8 mouse cellular contexts compared by ENCODE assay signal in genomic region chr11:98342000-98342945, GRCm38 (mm10). TPM values are rescaled to one million over a fixed set of nuclear protein-coding genes. Genes with fewer than 3 reads are reported as not detected.
DNase-seq lines count a peak whose midpoint lies in the region; ATAC-seq lines count a peak whose summit lies in the region.

No protein-coding gene starts in this region.

- peak overlapping the region; percentile 39 for H3K4me3 ChIP-seq in hindbrain, embryonic 16.5 days (ENCODE audit: low read length)

- peaks cover 32% of the 10 kb centered on the region for H3K27me3 ChIP-seq in hindbrain, embryonic 16.5 days (replicated peaks; ENCODE audit: control insufficient read depth, insufficient read depth, low read length)

- under 1% methylated on average over 28 of the region's 29 CpGs for WGBS in hindbrain, embryonic 16.5 days

- no peaks in the 10 kb centered on the region for H3K9me3 ChIP-seq in hindbrain, embryonic 16.5 days (ENCODE audit: control insufficient read depth, low read length)

- DNase-seq in R1 (ENCODE audit: low read depth, low spot score), result peak; percentile 86
- peak; percentile 96 to 100 for DNase-seq in cerebellum, postnatal 36 days
- peak; percentile 95 for DNase-seq in gastrocnemius, adult 18-20 months (ENCODE audit: low spot score)
- DNase-seq in left cerebral cortex, adult 18-20 months (ENCODE audit: low spot score in 2 of 2), result peak; percentile 97 to 99
- peak; percentile 87 to 95 for DNase-seq in lung, postnatal 4 days
- DNase-seq in retina, postnatal 7 days (ENCODE audit: low read depth, low spot score), result peak; percentile 87
- DNase-seq in urinary bladder, adult 2 months (ENCODE audit: low spot score), result peak; percentile 93

- H3K9ac ChIP-seq in hindbrain, embryonic 16.5 days (ENCODE audit: low read depth, low read length), result peak overlapping the region; percentile 54

- H3K36me3 ChIP-seq in hindbrain, embryonic 16.5 days (ENCODE audit: control insufficient read depth, insufficient read depth, low read length), result no peaks in the 10 kb centered on the region

- ATAC-seq in hindbrain, embryonic 16.5 days, result peak; percentile 30

- H3K27ac ChIP-seq in hindbrain, embryonic 16.5 days (ENCODE audit: low read depth, low read length), result peak overlapping the region; percentile 39; the same call in 1 of the 2 replicates

- peak overlapping the region; percentile 64 for H3K4me2 ChIP-seq in hindbrain, embryonic 16.5 days (ENCODE audit: low read length)

- peaks cover 24% of the 10 kb centered on the region for H3K4me1 ChIP-seq in hindbrain, embryonic 16.5 days (ENCODE audit: control insufficient read depth, insufficient read depth, low read depth, low read length)

RNA-seq across cellular contexts. Expression of gene Ppp1r1b, which starts 5.9 kb away (rescaled TPM):
- total RNA-seq in gastrocnemius, adult 18-20 months (2021), result under 1 TPM; 0.18 to 0.31 TPM
- 7.7 and 9.3 TPM in 2 replicates for polyA plus RNA-seq in hindbrain, embryonic 16.5 days (2015; fragmentation: Nextera tagmentation; extraction: Ambion mirVana)
- total RNA-seq in left cerebral cortex, adult 18-20 months (2021), result 100 to 1,000 TPM; 225 to 310 TPM
- polyA plus RNA-seq in urinary bladder, adult 2 months (2012; rRNA removed), result 0.07 and 0.15 TPM in 2 replicates

RNA-seq across cellular contexts. Expression of gene Neurod2, which starts 12.8 kb away (rescaled TPM):
- not detected for total RNA-seq in gastrocnemius, adult 18-20 months (2021)
- polyA plus RNA-seq in hindbrain, embryonic 16.5 days (2015; fragmentation: Nextera tagmentation; extraction: Ambion mirVana), result 22.9 and 23.4 TPM in 2 replicates
- 10 to 100 TPM; 70.9 to 73.2 TPM for total RNA-seq in left cerebral cortex, adult 18-20 months (2021)
- polyA plus RNA-seq in urinary bladder, adult 2 months (2012; rRNA removed), result not detected in 2 replicates

RNA-seq across cellular contexts. Expression of gene Stard3, which starts 15.9 kb away (rescaled TPM):
- 10 to 100 TPM; 11.1 to 13.6 TPM for total RNA-seq in gastrocnemius, adult 18-20 months (2021)
- polyA plus RNA-seq in hindbrain, embryonic 16.5 days (2015; fragmentation: Nextera tagmentation; extraction: Ambion mirVana), result 39.0 and 39.9 TPM in 2 replicates
- total RNA-seq in left cerebral cortex, adult 18-20 months (2021), result 10 to 100 TPM; 39.8 to 40.9 TPM
- polyA plus RNA-seq in urinary bladder, adult 2 months (2012; rRNA removed), result 34.8 and 45.8 TPM in 2 replicates

RNA-seq across cellular contexts. Expression of gene Tcap, which starts 41.3 kb away (rescaled TPM):
- total RNA-seq in gastrocnemius, adult 18-20 months (2021), result 1,000 to 10,000 TPM; 3,864 to 4,194 TPM
- 0.16 and 1.7 TPM in 2 replicates for polyA plus RNA-seq in hindbrain, embryonic 16.5 days (2015; fragmentation: Nextera tagmentation; extraction: Ambion mirVana)
- 1 to 10 TPM; 6.9 to 8.1 TPM for total RNA-seq in left cerebral cortex, adult 18-20 months (2021)
- 7.0 and 9.0 TPM in 2 replicates for polyA plus RNA-seq in urinary bladder, adult 2 months (2012; rRNA removed)

RNA-seq across cellular contexts. Expression of gene Pnmt, which starts 44.0 kb away (rescaled TPM):
- total RNA-seq in gastrocnemius, adult 18-20 months (2021), result 1 to 10 TPM; 1.2 to 8.2 TPM
- 4.5 and 4.9 TPM in 2 replicates for polyA plus RNA-seq in hindbrain, embryonic 16.5 days (2015; fragmentation: Nextera tagmentation; extraction: Ambion mirVana)
- total RNA-seq in left cerebral cortex, adult 18-20 months (2021), result under 1 TPM; 0.30 to 0.74 TPM
- polyA plus RNA-seq in urinary bladder, adult 2 months (2012; rRNA removed), result 0.10 TPM in 1 of 2 replicates, not detected in the other

Comparison
In these comparisons a context has a peak if more than half of its experiments do, and no peak if none do; other contexts are left out.
1. Peak in every context shown above with its lines: DNase-seq, ATAC-seq, H3K4me3 ChIP-seq and H3K27ac ChIP-seq.
2. RNA of gene Ppp1r1b, which starts 5.9 kb away (total RNA-seq): 225 to 310 TPM in left cerebral cortex, adult 18-20 months; 0.18 to 0.31 TPM in gastrocnemius, adult 18-20 months; every median in the first group is over 100 times any median in the second.
3. RNA of gene Neurod2, which starts 12.8 kb away (total RNA-seq): 70.9 to 73.2 TPM in left cerebral cortex, adult 18-20 months; not detected in gastrocnemius, adult 18-20 months; every median in the first group is over 10 times any median in the second.